Mouse (Mus musculus): ENCODE measurements around the gene Ovgp1.

GRCm38 (mm10) chr3:105994730-105995129 lies 21.2 kb downstream of the Ovgp1 start:
- TF ChIP-seq HCFC1 (IDR thresholded peaks at IDR 0.05; ENCODE audit: borderline replicate concordance, insufficient read depth, low read length) (no peak), MAFK (IDR thresholded peaks at IDR 0.05; ENCODE audit: insufficient read depth, low read depth, low read length) (no peak)
